ENCODE assay signal across 8 mouse cellular contexts in the genomic region with DNA sequence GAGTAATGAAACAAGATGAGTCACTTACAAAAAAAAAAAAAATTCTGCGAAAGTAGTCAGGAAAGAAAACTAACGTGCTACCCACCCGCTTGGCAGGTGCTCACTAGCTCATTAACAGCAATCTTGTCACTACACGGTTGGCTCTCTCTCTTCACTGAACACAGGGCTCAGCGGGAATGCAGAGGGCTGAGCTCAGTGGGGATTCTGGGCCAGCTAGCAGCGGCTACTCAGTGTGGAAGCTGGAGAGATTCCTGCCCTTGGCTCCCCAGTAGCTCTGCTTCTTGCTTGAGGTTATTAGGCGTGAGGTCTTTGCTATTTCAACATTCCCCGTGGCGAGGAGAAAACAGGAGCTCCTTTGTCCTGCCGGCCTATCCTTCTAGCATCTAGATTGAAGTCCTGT. TPM values are rescaled to one million over a fixed set of nuclear protein-coding genes. Genes with fewer than 3 reads are reported as not detected.
DNase-seq lines count a peak whose midpoint lies in the region; ATAC-seq and TF ChIP-seq lines count a peak whose summit lies in the region.
"Had no signal": no experiment of that assay in that cellular context is flagged by ENCODE, and none has a peak within 500 bp of the region (broad histone marks: within the 10 kb centered on the region; RNA-seq: fewer than 3 reads in every experiment).

No protein-coding gene starts in this region.

- no peak overlapping the region for H3K9ac ChIP-seq in limb, embryonic 11.5 days (ENCODE audit: low read length)
- no peak overlapping the region for H3K9ac ChIP-seq in embryonic facial prominence, embryonic 11.5 days (replicated peaks; ENCODE audit: low read length)

- no peak overlapping the region for H3K4me3 ChIP-seq in limb, embryonic 11.5 days (ENCODE audit: low read depth, low read length)
- H3K4me3 ChIP-seq in limb, embryonic 10.5 days: no peak overlapping the region
- H3K4me3 ChIP-seq in embryonic facial prominence, embryonic 11.5 days (ENCODE audit: low read depth, low read length): no peak overlapping the region
- H3K4me3 ChIP-seq in myocyte: no peak overlapping the region

- no peaks in the 10 kb centered on the region for H3K27me3 ChIP-seq in limb, embryonic 11.5 days (ENCODE audit: control insufficient read depth, insufficient read depth, low read length)
- H3K27me3 ChIP-seq in limb, embryonic 10.5 days (ENCODE audit: low read depth, poor library complexity, severe bottlenecking): peaks cover 12% of the 10 kb centered on the region; the same call in 1 of the 2 replicates
- H3K27me3 ChIP-seq in embryonic facial prominence, embryonic 11.5 days (ENCODE audit: control insufficient read depth, insufficient read depth, low read length): no peaks in the 10 kb centered on the region
- no peaks in the 10 kb centered on the region for H3K27me3 ChIP-seq in myocyte (ENCODE audit: control insufficient read depth, insufficient read depth, insufficient read length)

- no peak overlapping the region for H3ac ChIP-seq in myocyte (ENCODE audit: control insufficient read depth, insufficient read length)

- 20% methylated on average over 10 of the region's 10 CpGs for WGBS in limb, embryonic 11.5 days
- WGBS in limb, embryonic 10.5 days: 19% methylated on average over 10 of the region's 10 CpGs
- 3% methylated on average over 10 of the region's 10 CpGs for WGBS in embryonic facial prominence, embryonic 11.5 days

- 0 out of 2 replicates have a peak, but pooled peaks cover 3% of the 10 kb centered on the region for H3K4me1 ChIP-seq in limb, embryonic 11.5 days (ENCODE audit: control insufficient read depth, insufficient read depth, low read length)
- peaks cover 11% of the 10 kb centered on the region for H3K4me1 ChIP-seq in limb, embryonic 10.5 days
- no peaks in the 10 kb centered on the region for H3K4me1 ChIP-seq in embryonic facial prominence, embryonic 11.5 days (ENCODE audit: control insufficient read depth, insufficient read depth, low read length)

- TF ChIP-seq POLR2A in myocyte (IDR thresholded peaks at IDR 0.05; ENCODE audit: insufficient read length, low read depth): no peak

- no peaks in the 10 kb centered on the region for H3K36me3 ChIP-seq in limb, embryonic 11.5 days (ENCODE audit: control insufficient read depth, insufficient read depth, low read length)
- H3K36me3 ChIP-seq in limb, embryonic 10.5 days: no peaks in the 10 kb centered on the region
- no peaks in the 10 kb centered on the region for H3K36me3 ChIP-seq in embryonic facial prominence, embryonic 11.5 days (replicated peaks; ENCODE audit: control insufficient read depth, insufficient read depth, low read depth, low read length)
- H3K36me3 ChIP-seq in myocyte (ENCODE audit: control insufficient read depth, insufficient read depth): no peaks in the 10 kb centered on the region

- H3K9me3 ChIP-seq in limb, embryonic 11.5 days (ENCODE audit: control insufficient read depth, low read length): no peaks in the 10 kb centered on the region
- H3K9me3 ChIP-seq in limb, embryonic 10.5 days (replicated peaks): no peaks in the 10 kb centered on the region
- no peaks in the 10 kb centered on the region for H3K9me3 ChIP-seq in embryonic facial prominence, embryonic 11.5 days (replicated peaks; ENCODE audit: control insufficient read depth, low read length)

- 0 out of 2 replicates have a peak overlapping the region, but pooled peaks have one; percentile 33 for H3K27ac ChIP-seq in limb, embryonic 11.5 days (replicated peaks; ENCODE audit: low read depth, low read length)
- H3K27ac ChIP-seq in limb, embryonic 10.5 days: no peak overlapping the region
- H3K27ac ChIP-seq in embryonic facial prominence, embryonic 11.5 days (replicated peaks; ENCODE audit: low read depth, low read length): no peak overlapping the region

- ATAC-seq in limb, embryonic 11.5 days (ENCODE audit: insufficient number of reproducible peaks, low FRiP score, low TSS enrichment, low read depth): no peak
- no peak for ATAC-seq in embryonic facial prominence, embryonic 11.5 days (replicated peaks; ENCODE audit: insufficient number of reproducible peaks, low FRiP score, low TSS enrichment, low read depth)

- DNase-seq in limb, embryonic 11.5 days (ENCODE audit: low spot score): peak; percentile 30
- DNase-seq in limb, embryonic 10.5 days (ENCODE audit: low spot score): no peak
- peak; percentile 9 for DNase-seq in embryonic facial prominence, embryonic 11.5 days (ENCODE audit: low spot score)
- peak; percentile 44 for DNase-seq in gastrocnemius, postnatal 25 days
- DNase-seq in left cerebral cortex, adult 18-20 months (ENCODE audit: low spot score in 2 of 2): no peak
- DNase-seq in ovary, adult 18-20 months (ENCODE audit: low spot score): no peak

- H3K79me2 ChIP-seq in myocyte (ENCODE audit: control insufficient read depth, insufficient read depth): no peaks in the 10 kb centered on the region

- peak overlapping the region; percentile 2; the same call in 1 of the 2 replicates for H3K4me2 ChIP-seq in limb, embryonic 11.5 days (ENCODE audit: low read depth, severe bottlenecking)
- H3K4me2 ChIP-seq in embryonic facial prominence, embryonic 11.5 days (ENCODE audit: low read depth, low read length): no peak overlapping the region
- H3K4me2 ChIP-seq in myocyte (ENCODE audit: low read depth): peak overlapping the region; percentile 34

TF ChIP-seq in myocyte, 11 proteins besides CTCF, POLR2A, EP300 and RAD21:
- TF ChIP-seq TCF3 (IDR thresholded peaks at IDR 0.05; ENCODE audit: insufficient read length, low read depth): no peak
- TF ChIP-seq REST (IDR thresholded peaks at IDR 0.05; ENCODE audit: insufficient read depth, insufficient read length): no peak
- no peak for TF ChIP-seq MYOD1 (IDR thresholded peaks at IDR 0.05; ENCODE audit: control insufficient read depth in 1 of 3, insufficient read length in 2 of 3, low read depth in 2 of 3)
- TF ChIP-seq POLR2AphosphoS2 (IDR thresholded peaks at IDR 0.05; ENCODE audit: insufficient read length, low read depth): no peak
- no peak for TF ChIP-seq USF1 (IDR thresholded peaks at IDR 0.05; ENCODE audit: low read depth)
- no peak for TF ChIP-seq SRF (IDR thresholded peaks at IDR 0.05; ENCODE audit: control insufficient read depth, insufficient read length, low read depth)
- TF ChIP-seq E2F4 (IDR thresholded peaks at IDR 0.05; ENCODE audit: insufficient read depth): no peak
- no peak for TF ChIP-seq MYOG (IDR thresholded peaks at IDR 0.05; ENCODE audit: control insufficient read depth in 1 of 3, insufficient read depth in 1 of 3, insufficient read length in 2 of 3, low read depth in 2 of 3)
- TF ChIP-seq TCF12 (IDR thresholded peaks at IDR 0.05; ENCODE audit: insufficient read depth, poor library complexity, severe bottlenecking): no peak
- TF ChIP-seq MAX (IDR thresholded peaks at IDR 0.05; ENCODE audit: low read depth): no peak
- TF ChIP-seq CEBPB (IDR thresholded peaks at IDR 0.05; ENCODE audit: insufficient read depth, poor library complexity, severe bottlenecking): no peak

RNA-seq across cellular contexts. Expression of a gene that starts 17.9 kb away (rescaled TPM):
- 3.7 and 4.8 TPM in 2 replicates for polyA plus RNA-seq in limb, embryonic 11.5 days (2014; fragmentation: Nextera tagmentation; extraction: Ambion mirVana)
- polyA plus RNA-seq in limb, embryonic 10.5 days (2016; fragmentation: Nextera tagmentation; extraction: Ambion mirVana): 6.2 and 6.5 TPM in 2 replicates
- polyA plus RNA-seq in embryonic facial prominence, embryonic 11.5 days (2014; fragmentation: Nextera tagmentation; extraction: Ambion mirVana): 3.3 and 4.5 TPM in 2 replicates
- total RNA-seq in gastrocnemius, postnatal 25 days (2021): not detected
- polyA plus RNA-seq in myocyte (2012; fragmentation: generic; extraction: Trizol): 0.02 TPM
- total RNA-seq in left cerebral cortex, adult 18-20 months (2021): 1 to 10 TPM; 3.2 to 3.6 TPM
- total RNA-seq: hematopoietic stem cell, adult 5-6 weeks had no signal

RNA-seq across cellular contexts. Expression of a gene that starts 33.2 kb away (rescaled TPM):
- 25.6 and 26.3 TPM in 2 replicates for polyA plus RNA-seq in limb, embryonic 11.5 days (2014; fragmentation: Nextera tagmentation; extraction: Ambion mirVana)
- polyA plus RNA-seq in limb, embryonic 10.5 days (2016; fragmentation: Nextera tagmentation; extraction: Ambion mirVana): 17.7 and 21.4 TPM in 2 replicates
- polyA plus RNA-seq in embryonic facial prominence, embryonic 11.5 days (2014; fragmentation: Nextera tagmentation; extraction: Ambion mirVana): 20.1 and 21.5 TPM in 2 replicates
- total RNA-seq in gastrocnemius, postnatal 25 days (2021): 10 to 100 TPM; 13.3 to 13.4 TPM
- polyA plus RNA-seq in myocyte (2012; fragmentation: generic; extraction: Trizol): 11.5 TPM
- 10 to 100 TPM; 53.4 to 54.2 TPM for total RNA-seq in left cerebral cortex, adult 18-20 months (2021)

Comparison
In these comparisons a context has a peak if more than half of its experiments do, and no peak if none do; other contexts are left out.
1. DNase-seq: peak in limb, embryonic 11.5 days (single experiment), embryonic facial prominence, embryonic 11.5 days (single experiment) and gastrocnemius, postnatal 25 days (single experiment); none in limb, embryonic 10.5 days (single experiment), left cerebral cortex, adult 18-20 months (0 of 2) and ovary, adult 18-20 months (single experiment).